Mouse (Mus musculus) layer of hippocampus, postnatal 36 days (tissue): ENCODE data around the gene Gm21518. TPM values are rescaled to one million over a fixed set of nuclear protein-coding genes. Genes with fewer than 3 reads are reported as not detected.
"Not testable (repeated sequence)": the region's sequence is repeated elsewhere in the genome, so short reads cannot be mapped to it uniquely, and the experiment has no call there.

Experiments
- DNase-seq, 2 experiments: peaks; one replicate each; pipeline ENCODE4 v3.0.0; 2022
- total RNA-seq, 2 experiments: library from RNA; stranded (reverse); gene quantifications; 2 replicates each; pipeline ENCODE4 v1.2.3; 2021

Gene Gm21518
- total RNA-seq = not detected

- DNase-seq = not testable (repeated sequence)
These were observed at the start of gene Gm21518 for GRCm38 (mm10) chrY:62190566-62190965. Gm21518 (plus strand) TSS chrY:62190866.
